Mouse (Mus musculus) left cerebral cortex, postnatal 36 days (tissue): ENCODE results near the gene Ttc33. TPM values are rescaled to one million over a fixed set of nuclear protein-coding genes. Genes with fewer than 3 reads are reported as not detected.

ENCODE experiments used
- total RNA-seq, 2 experiments: library from RNA; stranded (reverse); gene quantifications; 2 replicates each; pipeline ENCODE4 v1.2.3; 2021

Gene Ttc33
- total RNA-seq, 2 experiments from 2014 or later: 74.3 to 75.4 TPM

Other genes with a start within 250 kb of the Ttc33 start
- gene C7, start 121.8 kb upstream of the Ttc33 start, total RNA-seq: 1 to 10 TPM in 1 of 2 experiments, under 1 TPM in 1; 0.86 to 1.2 TPM
- gene Card6, start 77.0 kb upstream of the Ttc33 start, total RNA-seq: 1 to 10 TPM; 1.4 to 1.5 TPM
- gene Rpl37, start 68.9 kb upstream of the Ttc33 start, total RNA-seq: 100 to 1,000 TPM; 257 to 266 TPM
- 10 to 100 TPM; 18.9 to 20.5 TPM for gene Prkaa1, start 41.7 kb upstream of the Ttc33 start, total RNA-seq
- 1 to 10 TPM in 1 of 2 experiments, under 1 TPM in 1; 0.82 to 1.1 TPM for gene Ptger4, start 58.7 kb downstream of the Ttc33 start, total RNA-seq